Mouse (Mus musculus) layer of hippocampus, postnatal 36 days (tissue): Measurements from ENCODE around the gene Chad. TPM values are rescaled to one million over a fixed set of nuclear protein-coding genes. Genes with fewer than 3 reads are reported as not detected.

ENCODE experiments used
- DNase-seq, 2 experiments: peaks; one replicate each; pipeline ENCODE4 v3.0.0; 2022
- total RNA-seq, 2 experiments: library from RNA; stranded (reverse); gene quantifications; 2 replicates each; pipeline ENCODE4 v1.2.3; 2021

Gene Chad
- total RNA-seq, 2 experiments from 2014 or later: 0.27 to 0.53 TPM

- DNase-seq: no peak
Measured at GRCm38 (mm10) chr11:94566534-94566933, 1.7 kb downstream of the Chad start.

GRCm38 (mm10) chr11:94567326-94567725, 2.5 kb downstream of the Chad start:
- DNase-seq: no peak

- no peak for DNase-seq
Measured at GRCm38 (mm10) chr11:94570612-94571011, 5.8 kb downstream of the Chad start.

- DNase-seq: no peak
Measured at GRCm38 (mm10) chr11:94571850-94572249, 7.0 kb downstream of the Chad start.

- no peak for DNase-seq
Measured at GRCm38 (mm10) chr11:94574560-94574959, 9.7 kb downstream of the Chad start.

GRCm38 (mm10) chr11:94575036-94575435, 10.2 kb downstream of the Chad start:
- DNase-seq: no peak

- no peak for DNase-seq
Measured at GRCm38 (mm10) chr11:94576361-94576760, 11.5 kb downstream of the Chad start.

- DNase-seq: no peak
Measured at GRCm38 (mm10) chr11:94580111-94580740, 15.4 kb downstream of the Chad start.

- DNase-seq: no peak
Measured at GRCm38 (mm10) chr11:94585091-94585490, 20.2 kb downstream of the Chad start.

GRCm38 (mm10) chr11:94587511-94587910, 22.7 kb downstream of the Chad start:
- DNase-seq: no peak

GRCm38 (mm10) chr11:94596311-94596852, 31.5 kb downstream of the Chad start:
- no peak for DNase-seq

- DNase-seq: no peak
Measured at GRCm38 (mm10) chr11:94597319-94597718, 32.5 kb downstream of the Chad start.

GRCm38 (mm10) chr11:94598437-94599120, 33.7 kb downstream of the Chad start:
- no peak for DNase-seq

- DNase-seq: no peak
Measured at GRCm38 (mm10) chr11:94600447-94600846, 35.6 kb downstream of the Chad start.

- DNase-seq: peak; percentile 23 to 43
Measured at GRCm38 (mm10) chr11:94601321-94602281, 36.8 kb downstream of the Chad start, which contains the start of gene Acsf2. Gene Acsf2 (minus strand): TSS chr11:94601871.

- DNase-seq: no peak
Measured at GRCm38 (mm10) chr11:94602356-94602955, 37.6 kb downstream of the Chad start.

- DNase-seq: no peak
Measured at GRCm38 (mm10) chr11:94610744-94611740, 46.2 kb downstream of the Chad start.

- no peak for DNase-seq
Measured at GRCm38 (mm10) chr11:94614603-94615002, 49.8 kb downstream of the Chad start.

GRCm38 (mm10) chr11:94615494-94615893, 50.6 kb downstream of the Chad start:
- no peak for DNase-seq

GRCm38 (mm10) chr11:94617646-94618045, 52.8 kb downstream of the Chad start:
- DNase-seq: no peak
